Mouse (Mus musculus) megakaryocyte, embryonic 14.5 days (primary cell): Measurements from ENCODE around the gene Gfm2. TPM values are rescaled to one million over a fixed set of nuclear protein-coding genes. Genes with fewer than 3 reads are reported as not detected.

Source experiments
- H3K27me3 ChIP-seq: replicated peaks from 2 replicates; pipeline ENCODE3; 2012; ENCODE audit warnings: inconsistent platforms
- H3K36me3 ChIP-seq: replicated peaks from 2 replicates; pipeline ENCODE3; 2012; ENCODE audit warnings: low read length, inconsistent platforms, mixed read lengths
- H3K4me1 ChIP-seq: 2 replicates; pipeline ENCODE4 v1.6.1; 2012; ENCODE audit warnings: inconsistent platforms
- H3K4me3 ChIP-seq: replicated peaks from 2 replicates; pipeline ENCODE3; 2012; ENCODE audit warnings: moderate library complexity, mild to moderate bottlenecking, inconsistent platforms
- H3K9me3 ChIP-seq: 2 replicates; pipeline ENCODE4 v1.6.1; 2012; ENCODE audit warnings: inconsistent platforms
- FLI1 ChIP-seq: IDR thresholded peaks from 2 replicates; pipeline ENCODE4 v1.6.1; 2012; ENCODE audit warnings: low read length, inconsistent platforms, mixed read lengths
- GATA1 ChIP-seq: IDR thresholded peaks from 3 replicates; pipeline ENCODE4 v1.6.1; 2012; ENCODE audit warnings: mixed read lengths, low read length, inconsistent platforms, borderline replicate concordance
- polyA plus RNA-seq: library from polyadenylated mRNA; stranded (reverse); fragments of >175 nt; gene quantifications from 2 replicates; pipeline ENCODE4 v1.2.3, GENCODE M21; 2012; ENCODE audit warnings: low replicate concordance; ENCODE audit not compliant: insufficient read depth

Gfm2 gene
- polyA plus RNA-seq, 1 experiment: 10.8 TPM

DNA sequence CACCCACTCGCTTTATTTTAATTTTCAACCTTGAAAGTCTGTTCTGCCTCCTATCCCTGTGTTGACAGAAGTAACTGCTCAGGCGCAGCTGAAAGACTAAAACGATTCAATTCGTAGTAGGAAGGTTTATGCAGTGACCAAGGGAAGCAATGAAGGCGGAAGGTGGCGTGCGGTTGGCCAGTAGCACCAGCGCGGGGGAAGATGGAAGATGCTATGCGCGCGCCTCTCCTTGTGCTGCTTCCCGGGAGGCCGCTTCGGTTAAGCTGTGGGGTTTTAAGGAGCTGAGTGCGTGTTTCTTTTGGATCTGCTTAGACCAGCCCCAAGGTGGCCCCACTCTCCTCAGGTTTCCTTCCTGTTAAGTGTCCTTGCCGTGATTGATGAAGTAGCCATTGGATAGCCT lies 87.4 kb downstream of the Gfm2 start:
- Histone ChIP-seq H3K4me3 (no peak overlapping the region), H3K9me3 (no peaks in the 10 kb centered on the region), H3K36me3 (no peaks in the 10 kb centered on the region), H3K27me3 (peaks cover 22% of the 10 kb centered on the region), H3K4me1 (no peaks in the 10 kb centered on the region)
- TF ChIP-seq GATA1: no peak
- no peak for TF ChIP-seq FLI1

DNA sequence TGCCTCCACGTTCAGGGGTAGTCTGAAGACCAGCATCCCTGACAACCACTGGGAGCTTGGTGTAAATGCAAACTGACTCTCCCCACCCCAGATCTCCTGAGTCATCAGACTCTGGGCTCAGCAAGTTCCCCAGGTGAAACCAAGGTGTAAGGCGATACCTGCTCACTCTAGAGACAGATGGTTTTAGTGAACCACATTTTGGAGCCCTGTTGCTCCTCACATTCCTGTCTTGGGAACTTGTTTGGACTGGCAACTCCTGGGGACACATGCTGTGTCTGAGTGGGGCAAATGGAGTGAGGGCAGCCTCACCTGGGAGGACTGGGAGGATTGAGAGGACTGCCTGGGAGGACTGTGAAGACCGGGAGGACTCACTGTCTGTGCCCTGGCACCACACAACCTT lies 90.1 kb downstream of the Gfm2 start:
- peaks cover 22% of the 10 kb centered on the region for H3K27me3 ChIP-seq
- TF ChIP-seq GATA1: no peak
- TF ChIP-seq FLI1: no peak
- H3K4me3 ChIP-seq: no peak overlapping the region
- no peaks in the 10 kb centered on the region for H3K36me3 ChIP-seq
- no peaks in the 10 kb centered on the region for H3K4me1 ChIP-seq
- H3K9me3 ChIP-seq: no peaks in the 10 kb centered on the region

DNA sequence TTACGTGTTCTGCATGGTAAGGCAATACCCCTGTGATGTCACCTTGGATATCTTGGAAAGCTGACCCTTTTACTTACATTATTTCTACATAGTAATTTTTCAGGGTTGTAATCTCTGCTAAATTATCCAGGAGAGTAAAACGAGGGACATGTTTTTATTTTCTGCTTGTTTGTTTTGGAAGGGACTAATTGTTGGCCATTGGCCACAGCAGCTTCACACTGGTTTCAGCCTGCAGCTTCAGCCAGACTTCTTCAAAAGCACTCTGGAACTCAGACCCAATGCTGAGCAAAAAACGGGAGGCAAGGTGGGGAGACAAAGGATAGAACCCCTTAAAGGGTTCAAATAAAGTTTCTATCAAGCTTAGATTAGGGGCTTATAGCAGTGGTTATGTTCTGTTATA lies 92.4 kb downstream of the Gfm2 start:
- H3K4me3 ChIP-seq: no peak overlapping the region
- no peaks in the 10 kb centered on the region for H3K36me3 ChIP-seq
- no peak for TF ChIP-seq GATA1
- TF ChIP-seq FLI1: no peak
- peaks cover 4% of the 10 kb centered on the region; the same call in 1 of the 2 replicates for H3K4me1 ChIP-seq
- H3K9me3 ChIP-seq: peaks cover 7% of the 10 kb centered on the region
- peaks cover 15% of the 10 kb centered on the region for H3K27me3 ChIP-seq

Other genes starting within 250 kb of the Gfm2 start
- not detected in 2 replicates for gene Gcnt4, start 213.2 kb upstream of the Gfm2 start, polyA plus RNA-seq
- gene 1700029F12Rik, start 103.6 kb upstream of the Gfm2 start, polyA plus RNA-seq: not detected in 2 replicates
- 0.25 TPM in 1 of 2 replicates, not detected in the other for gene Fam169a, start 70.7 kb upstream of the Gfm2 start, polyA plus RNA-seq
- 0.32 TPM in 1 of 2 replicates, not detected in the other for gene Gm6169, start 38.7 kb upstream of the Gfm2 start, polyA plus RNA-seq
- gene Nsa2, start within 50 bp of the Gfm2 start, polyA plus RNA-seq: 4.6 and 17.8 TPM in 2 replicates
- gene Hexb, start 60.4 kb downstream of the Gfm2 start, polyA plus RNA-seq: 9.3 and 23.5 TPM in 2 replicates
- 1.0 and 1.2 TPM in 2 replicates for gene Enc1, start 103.2 kb downstream of the Gfm2 start, polyA plus RNA-seq